Mouse (Mus musculus): ENCODE results near the gene Ubac2.
A peak's percentile ranks its signal among the peaks of the same experiment; 100 is the strongest.

DNA sequence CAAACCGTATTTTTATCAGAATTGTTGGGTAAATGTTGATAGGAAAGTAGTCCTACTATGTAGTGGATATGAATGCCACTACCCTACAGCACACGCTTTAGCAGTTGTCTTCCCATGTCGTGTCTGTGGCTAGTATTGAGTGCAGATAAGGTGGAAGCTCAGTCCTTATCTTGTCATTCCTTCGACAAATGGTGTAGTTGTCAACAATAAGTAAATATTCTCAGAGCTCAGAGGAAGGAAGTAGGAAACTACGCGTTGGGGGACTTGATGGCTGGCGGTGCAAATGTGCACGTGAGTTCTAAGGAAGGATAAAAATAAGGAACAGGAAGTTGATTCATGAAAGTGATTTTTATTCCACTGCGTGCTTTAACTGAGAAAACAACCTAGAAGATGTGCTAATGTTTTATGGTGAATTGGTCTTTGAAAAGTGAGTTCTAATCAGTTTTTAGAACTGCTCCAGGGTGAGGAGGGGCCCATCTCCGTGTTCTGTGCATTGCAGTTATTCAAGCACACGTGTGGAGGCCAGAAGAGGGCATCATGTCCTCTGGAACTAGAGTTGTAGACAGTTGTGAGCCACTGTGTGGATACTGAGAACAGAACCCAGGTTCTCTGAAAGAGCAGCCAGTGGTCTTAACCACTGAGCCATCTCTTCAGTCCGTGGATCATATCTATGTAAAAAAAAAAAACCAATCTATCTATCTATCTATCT lies 51.0 kb downstream of the Ubac2 start:
- TF ChIP-seq POLR2A (IDR thresholded peaks at IDR 0.05; ENCODE audit: borderline replicate concordance, low read depth, low read length) (no peak), CTCF (IDR thresholded peaks at IDR 0.05; ENCODE audit: low read depth, low read length) (0 out of 2 replicates have a peak, but pooled peaks have one; percentile 30)
